Mouse (Mus musculus) testis, adult 2 months (tissue): Measurements from ENCODE around the gene Bpifa6. TPM values are rescaled to one million over a fixed set of nuclear protein-coding genes. Genes with fewer than 3 reads are reported as not detected.
"Not testable (repeated sequence)": the region's sequence is repeated elsewhere in the genome, so short reads cannot be mapped to it uniquely, and the experiment has no call there.

ENCODE experiments used
- H3K27ac ChIP-seq: fragments of 200-500 bp; 2 replicates; pipeline ENCODE4 v1.5.1; 2012; ENCODE audit warnings: low read depth, low read length; ENCODE audit not compliant: control insufficient read depth, insufficient read depth
- H3K27me3 ChIP-seq: fragments of 200-500 bp; 2 replicates; pipeline ENCODE4 v1.6.1; 2012; ENCODE audit warnings: mild to moderate bottlenecking, low read length, moderate library complexity; ENCODE audit not compliant: control insufficient read depth, insufficient read depth
- H3K36me3 ChIP-seq: fragments of 200-500 bp; 2 replicates; pipeline ENCODE4 v1.6.1; 2012; ENCODE audit warnings: mild to moderate bottlenecking, low read length; ENCODE audit not compliant: control insufficient read depth, insufficient read depth
- H3K4me1 ChIP-seq: fragments of 200-500 bp; 2 replicates; pipeline ENCODE4 v1.6.1; 2012; ENCODE audit warnings: low read length; ENCODE audit not compliant: control insufficient read depth, insufficient read depth
- H3K4me3 ChIP-seq: fragments of 200-500 bp; 2 replicates; pipeline ENCODE4 v1.5.1; 2012; ENCODE audit warnings: low read depth, mild to moderate bottlenecking, low read length, moderate library complexity, mixed read lengths; ENCODE audit not compliant: control insufficient read depth
- CTCF ChIP-seq: fragments of 200-500 bp; IDR thresholded peaks from 2 replicates; pipeline ENCODE4 v1.5.1; 2012; ENCODE audit warnings: low read depth, mild to moderate bottlenecking, inconsistent platforms, low read length, moderate library complexity; ENCODE audit not compliant: control insufficient read depth, insufficient read depth, insufficient replicate concordance
- POLR2A ChIP-seq: fragments of 200-500 bp; IDR thresholded peaks from 2 replicates; pipeline ENCODE4 v1.6.1; 2012; ENCODE audit warnings: low read depth, mild to moderate bottlenecking, inconsistent platforms, low read length, moderate library complexity; ENCODE audit not compliant: control insufficient read depth
- polyA plus RNA-seq: library from polyadenylated mRNA; depleted of rRNA; stranded (reverse); fragments of >200 nt; gene quantifications from 2 replicates; pipeline ENCODE4 v1.2.3, GENCODE M21; 2012

The Bpifa6 gene
- polyA plus RNA-seq, 1 experiment = 7.6 TPM

- Histone ChIP-seq H3K27me3 (no peaks in the 10 kb centered on the region), H3K27ac (no peak overlapping the region), H3K4me3 (no peak overlapping the region), H3K36me3 (no peaks in the 10 kb centered on the region), H3K4me1 (no peaks in the 10 kb centered on the region)
- no peak for TF ChIP-seq POLR2A
- TF ChIP-seq CTCF = no peak
These were observed 29.7 kb downstream of the Bpifa6 start for GRCm38 (mm10) chr2:154004456-154004855.

GRCm38 (mm10) chr2:154005094-154005493 is 30.3 kb downstream of the Bpifa6 start:
- H3K4me3 ChIP-seq = no peak overlapping the region
- no peaks in the 10 kb centered on the region for H3K36me3 ChIP-seq
- TF ChIP-seq CTCF = no peak
- TF ChIP-seq POLR2A = no peak
- no peaks in the 10 kb centered on the region for H3K27me3 ChIP-seq
- H3K27ac ChIP-seq = no peak overlapping the region
- H3K4me1 ChIP-seq = no peaks in the 10 kb centered on the region

- no peak overlapping the region for H3K4me3 ChIP-seq
- no peaks in the 10 kb centered on the region for H3K27me3 ChIP-seq
- TF ChIP-seq POLR2A (no peak), CTCF (no peak)
- H3K36me3 ChIP-seq = no peaks in the 10 kb centered on the region
- H3K27ac ChIP-seq = no peak overlapping the region
- H3K4me1 ChIP-seq = no peaks in the 10 kb centered on the region
These were observed 31.0 kb downstream of the Bpifa6 start for GRCm38 (mm10) chr2:154005734-154006133.

- no peak overlapping the region for H3K4me3 ChIP-seq
- no peaks in the 10 kb centered on the region for H3K36me3 ChIP-seq
- TF ChIP-seq POLR2A (no peak), CTCF (no peak)
- no peak overlapping the region for H3K27ac ChIP-seq
- no peaks in the 10 kb centered on the region for H3K27me3 ChIP-seq
- no peaks in the 10 kb centered on the region for H3K4me1 ChIP-seq
These were observed 31.6 kb downstream of the Bpifa6 start for GRCm38 (mm10) chr2:154006331-154006730.

- H3K4me3 ChIP-seq = no peak overlapping the region
- TF ChIP-seq POLR2A (no peak), CTCF (no peak)
- no peaks in the 10 kb centered on the region for H3K27me3 ChIP-seq
- H3K27ac ChIP-seq = no peak overlapping the region
- H3K4me1 ChIP-seq = no peaks in the 10 kb centered on the region
- no peaks in the 10 kb centered on the region for H3K36me3 ChIP-seq
These were observed 32.6 kb downstream of the Bpifa6 start for GRCm38 (mm10) chr2:154007381-154007780.

GRCm38 (mm10) chr2:154007965-154008364 is 33.2 kb downstream of the Bpifa6 start, which contains the start of gene Bpifa2:
Gene Bpifa2, plus strand, starts transcription at chr2:154008265.
- Histone ChIP-seq H3K4me3 (no peak within 1 kb of the TSS), H3K36me3 (no peaks in the 10 kb centered on the region), H3K27ac (no peak within 1 kb of the TSS), H3K27me3 (no peaks in the 10 kb centered on the region), H3K4me1 (no peaks in the 10 kb centered on the region)
- no peak for TF ChIP-seq CTCF
- no peak for TF ChIP-seq POLR2A

GRCm38 (mm10) chr2:154017990-154018389 is 43.2 kb downstream of the Bpifa6 start:
- no peak overlapping the region for H3K27ac ChIP-seq
- no peaks in the 10 kb centered on the region for H3K27me3 ChIP-seq
- no peaks in the 10 kb centered on the region for H3K36me3 ChIP-seq
- no peak for TF ChIP-seq CTCF
- no peak for TF ChIP-seq POLR2A
- no peak overlapping the region for H3K4me3 ChIP-seq
- H3K4me1 ChIP-seq = no peaks in the 10 kb centered on the region

GRCm38 (mm10) chr2:154024676-154025075 is 49.9 kb downstream of the Bpifa6 start:
- not testable (repeated sequence) for H3K27me3 ChIP-seq, H3K4me1 ChIP-seq, H3K36me3 ChIP-seq, H3K27ac ChIP-seq, H3K4me3 ChIP-seq
